Mouse (Mus musculus): Measurements from ENCODE around the gene Uchl3. TPM values are rescaled to one million over a fixed set of nuclear protein-coding genes. Genes with fewer than 3 reads are reported as not detected.

Uchl3 gene
- polyA plus RNA-seq, 1 experiment = 26.7 TPM

DNA sequence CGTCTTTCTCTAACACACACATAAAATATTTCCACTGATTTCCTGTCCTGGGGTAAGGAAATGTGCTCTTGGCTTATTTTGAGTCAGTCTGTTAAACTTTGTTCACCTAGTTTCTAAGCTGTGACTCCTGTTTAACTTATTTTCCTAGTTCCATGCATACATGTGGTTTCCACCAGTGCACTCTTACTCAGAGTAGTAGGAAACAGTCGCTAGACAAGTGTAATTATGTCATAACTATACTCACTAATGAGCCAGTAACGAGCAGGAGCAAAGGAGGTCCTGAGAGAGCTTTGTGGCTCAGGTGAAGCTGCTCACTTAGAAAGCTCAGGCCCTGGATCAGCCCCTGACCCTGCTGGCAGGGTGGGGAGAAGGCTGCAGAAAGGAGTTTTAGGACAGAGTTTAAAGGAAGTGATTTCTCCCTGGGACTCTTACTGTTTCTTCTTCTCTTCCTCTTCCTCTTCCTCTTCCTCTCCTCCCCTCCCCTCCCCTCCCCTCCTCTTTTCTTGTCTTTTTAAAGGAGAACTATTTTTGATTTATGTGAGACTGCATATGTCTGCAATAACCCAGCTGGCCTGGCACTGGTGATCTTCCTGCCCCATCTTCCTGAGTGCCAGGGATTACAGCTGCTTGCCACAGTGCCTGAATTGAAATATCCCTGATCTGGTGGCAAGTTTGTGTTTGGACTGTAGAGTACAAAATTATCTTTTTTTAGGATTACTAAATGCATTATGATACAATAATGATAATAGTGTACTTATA lies 8.1 kb downstream of the Uchl3 start:
- no peaks in the 10 kb centered on the region for H3K27me3 ChIP-seq (ENCODE audit: control insufficient read depth, insufficient read depth, low read length)
- no peak overlapping the region for H3K4me3 ChIP-seq (ENCODE audit: control insufficient read depth, insufficient read depth, low read length)
- TF ChIP-seq POLR2A (IDR thresholded peaks at IDR 0.05; ENCODE audit: control insufficient read depth, extremely low read depth, insufficient read depth, low read length, poor library complexity) (no peak), CTCF (IDR thresholded peaks at IDR 0.05; ENCODE audit: borderline replicate concordance, control insufficient read depth, extremely low read depth, insufficient read depth, low read length, poor library complexity) (no peak)
- no peak overlapping the region for H3K27ac ChIP-seq (ENCODE audit: control insufficient read depth, insufficient read depth, low read length)
- 65% methylated on average over 3 of the region's 3 CpGs for whole genome bisulfite sequencing
- H3K4me1 ChIP-seq (replicated peaks; ENCODE audit: control insufficient read depth, insufficient read depth, low read length) = no peaks in the 10 kb centered on the region; the same call in 1 of the 2 replicates
- no peak for DNase-seq
- peaks cover 9% of the 10 kb centered on the region; the same call in 1 of the 2 replicates for H3K36me3 ChIP-seq (ENCODE audit: control insufficient read depth, insufficient read depth, low read length)

DNA sequence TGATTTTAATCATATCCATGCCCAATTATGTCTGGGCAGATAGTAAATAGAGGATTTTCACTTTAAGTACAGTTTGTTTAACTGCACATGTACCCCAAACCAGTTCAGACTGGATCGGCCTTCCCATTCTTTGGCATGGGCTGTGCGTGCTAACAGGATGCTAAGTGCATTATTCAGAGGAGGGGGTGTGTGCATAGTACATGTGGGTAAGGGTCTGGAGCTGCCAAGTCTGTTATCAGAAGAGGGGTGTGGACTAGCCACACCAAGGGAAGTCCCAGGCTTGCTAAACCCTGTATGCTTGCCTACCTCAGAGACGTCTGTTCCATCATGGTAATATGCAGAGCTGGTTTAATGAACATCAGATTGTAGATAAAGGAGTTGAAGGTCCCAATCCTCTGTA lies 10.5 kb downstream of the Uchl3 start:
- no peak for DNase-seq
- Histone ChIP-seq H3K27ac (ENCODE audit: control insufficient read depth, insufficient read depth, low read length) (no peak overlapping the region), H3K27me3 (ENCODE audit: control insufficient read depth, insufficient read depth, low read length) (no peaks in the 10 kb centered on the region), H3K4me3 (ENCODE audit: control insufficient read depth, insufficient read depth, low read length) (no peak overlapping the region), H3K36me3 (ENCODE audit: control insufficient read depth, insufficient read depth, low read length) (peaks cover 18% of the 10 kb centered on the region), H3K4me1 (replicated peaks; ENCODE audit: control insufficient read depth, insufficient read depth, low read length) (no peaks in the 10 kb centered on the region; the same call in 1 of the 2 replicates)
- TF ChIP-seq CTCF (IDR thresholded peaks at IDR 0.05; ENCODE audit: borderline replicate concordance, control insufficient read depth, extremely low read depth, insufficient read depth, low read length, poor library complexity) (no peak), POLR2A (IDR thresholded peaks at IDR 0.05; ENCODE audit: control insufficient read depth, extremely low read depth, insufficient read depth, low read length, poor library complexity) (no peak)
- 100% methylated on average over 3 of the region's 3 CpGs for WGBS

DNA sequence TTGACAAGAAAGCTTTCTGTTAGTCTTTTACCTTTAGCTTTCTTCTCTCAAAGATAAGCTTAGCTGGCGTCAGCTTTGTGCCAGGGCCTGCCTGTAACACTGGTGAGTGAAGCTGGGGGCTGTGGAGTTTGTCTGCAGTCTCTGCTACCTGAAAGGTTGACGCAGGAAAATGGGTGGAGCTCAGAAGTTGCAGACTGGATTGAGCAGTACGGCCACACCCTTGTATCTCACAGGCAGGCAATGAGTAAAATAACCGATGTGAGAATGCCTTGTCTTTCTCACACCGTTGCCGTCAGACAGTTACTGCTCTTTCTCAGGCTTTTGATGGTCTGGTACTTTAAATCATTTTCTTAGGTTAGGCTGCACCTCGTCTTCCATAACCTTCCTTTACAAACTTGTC lies 12.3 kb downstream of the Uchl3 start:
- no peaks in the 10 kb centered on the region; the same call in 1 of the 2 replicates for H3K4me1 ChIP-seq (replicated peaks; ENCODE audit: control insufficient read depth, insufficient read depth, low read length)
- H3K4me3 ChIP-seq (ENCODE audit: control insufficient read depth, insufficient read depth, low read length) = no peak overlapping the region
- no peaks in the 10 kb centered on the region for H3K27me3 ChIP-seq (ENCODE audit: control insufficient read depth, insufficient read depth, low read length)
- no peak for DNase-seq
- 97% methylated on average over 7 of the region's 7 CpGs for WGBS
- H3K27ac ChIP-seq (ENCODE audit: control insufficient read depth, insufficient read depth, low read length) = no peak overlapping the region
- H3K36me3 ChIP-seq (ENCODE audit: control insufficient read depth, insufficient read depth, low read length) = peaks cover 18% of the 10 kb centered on the region
- TF ChIP-seq CTCF (IDR thresholded peaks at IDR 0.05; ENCODE audit: borderline replicate concordance, control insufficient read depth, extremely low read depth, insufficient read depth, low read length, poor library complexity) (no peak), POLR2A (IDR thresholded peaks at IDR 0.05; ENCODE audit: control insufficient read depth, extremely low read depth, insufficient read depth, low read length, poor library complexity) (no peak)

DNA sequence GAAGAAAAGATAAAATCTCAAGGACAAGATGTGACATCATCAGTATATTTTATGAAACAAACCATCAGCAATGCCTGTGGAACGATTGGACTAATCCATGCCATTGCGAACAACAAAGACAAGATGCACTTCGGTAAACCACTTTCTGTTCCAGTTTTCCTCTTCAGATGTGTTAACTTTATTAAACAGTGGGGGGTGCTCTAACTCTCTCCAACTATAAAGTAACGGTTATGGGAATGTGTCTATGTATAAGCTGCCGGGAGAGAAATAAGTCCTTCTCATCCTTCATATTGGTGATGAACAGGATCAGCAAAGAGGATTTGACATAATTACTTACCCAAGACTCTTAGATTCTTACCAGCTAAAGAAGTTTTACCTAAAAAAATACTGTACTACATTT lies 12.8 kb downstream of the Uchl3 start:
- Histone ChIP-seq H3K27ac (ENCODE audit: control insufficient read depth, insufficient read depth, low read length) (no peak overlapping the region), H3K4me1 (replicated peaks; ENCODE audit: control insufficient read depth, insufficient read depth, low read length) (no peaks in the 10 kb centered on the region; the same call in 1 of the 2 replicates), H3K36me3 (ENCODE audit: control insufficient read depth, insufficient read depth, low read length) (peaks cover 18% of the 10 kb centered on the region), H3K27me3 (ENCODE audit: control insufficient read depth, insufficient read depth, low read length) (no peaks in the 10 kb centered on the region), H3K4me3 (ENCODE audit: control insufficient read depth, insufficient read depth, low read length) (no peak overlapping the region)
- 94% methylated on average over 5 of the region's 5 CpGs for WGBS
- no peak for DNase-seq
- TF ChIP-seq CTCF (IDR thresholded peaks at IDR 0.05; ENCODE audit: borderline replicate concordance, control insufficient read depth, extremely low read depth, insufficient read depth, low read length, poor library complexity) (no peak), POLR2A (IDR thresholded peaks at IDR 0.05; ENCODE audit: control insufficient read depth, extremely low read depth, insufficient read depth, low read length, poor library complexity) (no peak)

DNA sequence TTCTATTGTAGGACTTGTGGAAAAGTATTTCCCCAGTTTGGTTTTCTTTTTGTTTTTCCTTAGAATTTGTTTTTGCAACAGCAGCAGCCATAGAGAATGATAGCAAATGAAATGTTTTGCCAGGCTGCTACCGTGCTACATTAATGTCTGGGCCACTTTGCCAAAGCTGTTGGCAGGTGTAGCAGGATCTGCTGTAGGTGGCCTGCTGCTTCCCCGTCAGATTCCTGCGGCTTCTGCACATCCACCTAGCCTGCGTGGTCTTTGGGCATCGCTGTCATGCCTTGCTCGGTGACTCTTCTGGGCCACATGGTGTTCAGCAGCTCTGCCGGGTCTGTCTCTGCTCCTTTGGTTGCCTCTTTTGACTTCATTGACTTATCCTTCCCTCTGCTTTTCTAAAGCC lies 14.9 kb downstream of the Uchl3 start:
- Histone ChIP-seq H3K27me3 (ENCODE audit: control insufficient read depth, insufficient read depth, low read length) (no peaks in the 10 kb centered on the region), H3K36me3 (ENCODE audit: control insufficient read depth, insufficient read depth, low read length) (peaks cover 18% of the 10 kb centered on the region), H3K27ac (ENCODE audit: control insufficient read depth, insufficient read depth, low read length) (no peak overlapping the region), H3K4me3 (ENCODE audit: control insufficient read depth, insufficient read depth, low read length) (no peak overlapping the region), H3K4me1 (replicated peaks; ENCODE audit: control insufficient read depth, insufficient read depth, low read length) (no peaks in the 10 kb centered on the region)
- WGBS = 98% methylated on average over 7 of the region's 7 CpGs
- DNase-seq = no peak
- no peak for TF ChIP-seq CTCF (IDR thresholded peaks at IDR 0.05; ENCODE audit: borderline replicate concordance, control insufficient read depth, extremely low read depth, insufficient read depth, low read length, poor library complexity)
- TF ChIP-seq POLR2A (IDR thresholded peaks at IDR 0.05; ENCODE audit: control insufficient read depth, extremely low read depth, insufficient read depth, low read length, poor library complexity) = no peak

DNA sequence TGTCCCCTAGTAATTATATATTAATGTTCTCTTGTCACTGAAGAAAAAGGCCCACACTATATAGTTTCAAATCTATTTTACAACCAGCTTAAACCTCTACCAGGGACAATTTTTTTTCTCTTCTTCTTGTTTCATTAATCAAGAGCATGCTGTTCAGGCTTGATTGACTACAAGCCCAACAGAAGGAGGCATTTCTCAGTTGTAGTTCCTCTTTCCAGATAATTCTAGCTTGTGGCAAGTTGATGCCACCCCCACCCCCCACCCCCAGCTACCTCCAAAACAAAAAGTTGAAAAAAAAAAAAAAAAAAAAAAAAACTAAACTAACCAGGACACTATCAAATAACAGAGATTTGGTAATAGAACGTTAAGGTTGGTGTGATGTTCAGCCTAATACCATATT lies 18.5 kb downstream of the Uchl3 start:
- no peak overlapping the region for H3K4me3 ChIP-seq (ENCODE audit: control insufficient read depth, insufficient read depth, low read length)
- H3K36me3 ChIP-seq (ENCODE audit: control insufficient read depth, insufficient read depth, low read length) = peaks cover 6% of the 10 kb centered on the region
- no peak overlapping the region for H3K27ac ChIP-seq (ENCODE audit: control insufficient read depth, insufficient read depth, low read length)
- no peaks in the 10 kb centered on the region for H3K27me3 ChIP-seq (ENCODE audit: control insufficient read depth, insufficient read depth, low read length)
- H3K4me1 ChIP-seq (replicated peaks; ENCODE audit: control insufficient read depth, insufficient read depth, low read length) = no peaks in the 10 kb centered on the region
- DNase-seq = no peak
- TF ChIP-seq POLR2A (IDR thresholded peaks at IDR 0.05; ENCODE audit: control insufficient read depth, extremely low read depth, insufficient read depth, low read length, poor library complexity) (no peak), CTCF (IDR thresholded peaks at IDR 0.05; ENCODE audit: borderline replicate concordance, control insufficient read depth, extremely low read depth, insufficient read depth, low read length, poor library complexity) (no peak)
- 60% methylated on average over 1 of the region's 1 CpGs for WGBS

All from thymus, adult 2 months (tissue).